Mouse (Mus musculus): ENCODE data around the gene Ccdc34. TPM values are rescaled to one million over a fixed set of nuclear protein-coding genes. Genes with fewer than 3 reads are reported as not detected.

Ccdc34 gene
- total RNA-seq, 4 experiments from 2014 or later: 13.4 to 16.5 (median 15.5) TPM

DNA sequence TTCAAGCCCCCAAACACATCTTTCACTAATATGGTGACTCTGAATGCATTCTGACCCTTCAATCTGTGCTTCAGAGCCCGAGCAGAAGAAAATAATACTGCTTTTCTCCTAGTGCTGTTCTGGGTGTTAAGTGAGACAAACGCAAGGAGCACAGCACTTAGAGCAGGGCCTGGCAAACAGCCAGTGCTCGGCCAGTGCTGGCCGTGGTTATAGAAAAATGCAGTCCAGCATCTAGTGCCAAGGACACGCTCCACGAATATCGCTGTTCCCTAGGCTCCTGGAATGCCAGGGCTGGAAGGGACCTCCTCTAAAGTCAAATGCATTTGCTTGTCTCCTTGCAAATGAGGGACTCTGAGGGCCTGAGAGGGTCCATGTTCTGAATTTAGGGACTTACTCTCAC lies 160.3 kb downstream of the Ccdc34 start:
- no peak for DNase-seq (ENCODE audit: low spot score in 2 of 2)

GRCm38 (mm10) chr2:110179669-110180315 lies 162.2 kb downstream of the Ccdc34 start:
- peak in 1 of 2 experiments; percentile 28 for DNase-seq (ENCODE audit: low spot score in 2 of 2)

DNA sequence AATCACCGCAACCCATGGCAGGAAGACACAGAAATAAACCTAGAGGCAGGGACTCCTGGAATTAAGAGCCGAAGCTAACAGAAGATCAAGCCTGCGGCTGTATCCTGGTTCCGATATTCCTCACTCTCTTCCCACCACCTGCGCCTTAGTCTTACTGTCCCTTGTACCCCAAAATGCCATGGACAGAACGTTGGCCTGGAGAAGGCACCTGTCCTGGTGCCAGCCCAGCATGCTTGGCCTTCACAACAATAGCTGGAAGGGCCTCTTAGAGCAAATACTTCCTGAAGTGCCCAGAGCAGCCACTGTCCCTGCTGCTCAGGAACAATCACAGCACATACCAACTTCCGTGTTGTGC lies 162.7 kb downstream of the Ccdc34 start:
- no peak for DNase-seq (ENCODE audit: low spot score in 2 of 2)

GRCm38 (mm10) chr2:110181666-110182065 lies 164.0 kb downstream of the Ccdc34 start:
- DNase-seq (ENCODE audit: low spot score in 2 of 2): no peak

DNA sequence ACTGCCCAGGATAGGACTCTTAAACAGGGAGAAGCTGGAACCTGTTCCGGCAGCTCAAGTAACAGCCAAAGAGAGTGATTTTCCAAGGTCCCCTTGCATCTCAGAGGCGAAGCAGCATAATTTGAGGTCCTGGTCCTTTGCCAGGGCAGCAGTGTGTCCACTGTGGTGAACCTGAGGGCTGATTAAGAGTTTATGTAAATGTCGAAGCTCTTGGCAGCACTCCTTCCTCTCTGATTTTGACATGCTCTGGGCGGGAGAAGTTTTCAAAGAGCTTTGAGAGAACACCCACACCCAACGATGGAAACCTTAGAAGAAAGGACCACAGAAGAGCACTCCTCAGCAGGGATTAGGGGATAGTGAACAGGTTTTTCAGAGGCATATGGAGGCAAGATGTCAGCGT lies 164.6 kb downstream of the Ccdc34 start:
- no peak for DNase-seq (ENCODE audit: low spot score in 2 of 2)

GRCm38 (mm10) chr2:110182795-110183486 lies 165.3 kb downstream of the Ccdc34 start:
- DNase-seq (ENCODE audit: low spot score in 2 of 2): no peak

GRCm38 (mm10) chr2:110184071-110184470 lies 166.5 kb downstream of the Ccdc34 start:
- DNase-seq (ENCODE audit: low spot score in 2 of 2): no peak

- DNase-seq (ENCODE audit: low spot score in 2 of 2): no peak
Observed at GRCm38 (mm10) chr2:110186427-110186980, 168.9 kb downstream of the Ccdc34 start.

- no peak for DNase-seq (ENCODE audit: low spot score in 2 of 2)
Observed at GRCm38 (mm10) chr2:110188696-110189397, 171.2 kb downstream of the Ccdc34 start.

DNA sequence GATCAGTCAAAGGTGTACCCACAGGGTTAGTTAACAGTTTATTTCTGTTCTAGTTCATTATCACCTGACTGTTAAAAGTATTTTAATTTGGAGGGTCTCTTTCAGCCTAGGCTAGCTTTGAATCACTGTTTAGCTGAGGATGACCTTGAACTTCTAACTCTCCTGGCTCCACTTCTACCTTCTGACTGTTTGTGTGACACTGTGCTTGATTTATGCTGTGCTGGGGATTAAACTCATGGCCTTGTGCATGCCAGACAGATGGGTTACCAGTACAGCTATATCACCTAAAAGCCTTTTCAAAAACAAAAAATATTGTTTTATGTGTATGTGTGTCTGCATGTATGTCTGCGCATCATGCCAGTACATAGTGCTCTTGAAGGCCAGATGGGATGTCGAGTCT lies 172.8 kb downstream of the Ccdc34 start:
- DNase-seq (ENCODE audit: low spot score in 2 of 2): no peak

DNA sequence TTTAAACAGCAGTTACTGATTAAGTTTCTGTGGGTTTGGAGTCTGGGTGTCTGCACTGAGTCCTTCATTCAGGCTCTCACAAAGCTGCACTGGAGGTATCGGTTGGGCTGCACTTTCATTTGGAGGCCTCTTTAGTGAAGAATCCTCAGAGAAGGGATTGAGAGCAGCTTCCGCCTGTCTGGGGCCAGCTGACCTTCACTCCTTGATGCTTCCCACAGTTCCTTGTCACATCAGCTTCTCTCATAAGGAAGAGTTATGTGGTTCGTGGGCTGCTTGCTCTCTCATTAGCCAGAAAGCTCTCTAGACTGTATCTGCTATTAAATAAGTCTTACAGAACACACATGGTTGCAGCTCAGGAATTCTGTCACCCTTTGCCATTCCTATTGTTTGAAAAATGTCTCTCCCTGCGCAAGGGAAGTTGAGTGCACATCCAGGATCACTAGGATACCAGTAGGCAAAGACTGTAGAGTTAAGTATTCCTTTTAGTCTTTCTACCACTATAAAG lies 173.6 kb downstream of the Ccdc34 start:
- no peak for DNase-seq (ENCODE audit: low spot score in 2 of 2)

DNA sequence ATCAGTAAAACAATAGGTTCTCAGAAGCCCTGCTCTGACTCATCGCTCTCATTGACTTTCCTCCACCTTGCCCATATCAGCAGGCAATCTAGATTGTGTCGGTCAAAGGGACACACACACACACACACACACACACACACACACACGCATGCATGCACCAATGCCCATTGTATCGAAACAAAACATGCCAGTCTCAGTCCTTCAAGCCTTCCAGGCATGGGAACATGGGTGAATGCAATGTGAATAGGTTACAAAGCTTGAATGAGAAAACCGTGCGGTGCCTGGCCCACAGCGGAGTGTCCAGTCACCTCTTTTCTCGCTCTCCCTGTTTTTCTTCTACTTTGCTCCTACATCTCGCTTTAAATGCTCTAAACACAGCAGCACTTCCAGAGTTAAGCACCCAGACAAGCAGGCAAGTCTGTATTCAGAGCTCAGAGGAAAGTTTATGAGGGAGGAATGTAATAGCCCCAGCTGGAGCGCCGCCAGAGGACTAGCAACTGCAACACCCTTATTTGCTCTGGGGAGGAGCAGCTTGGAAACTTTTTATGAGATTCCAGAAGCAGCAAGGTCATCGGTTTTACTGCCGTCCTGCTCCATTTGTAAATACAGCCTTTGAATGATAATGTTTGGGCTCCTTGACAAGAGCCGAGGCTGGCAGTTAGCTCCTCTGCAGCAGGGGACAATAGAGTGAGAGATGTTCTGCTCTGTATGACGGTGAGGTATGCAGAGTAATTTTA lies 174.5 kb downstream of the Ccdc34 start:
- DNase-seq (ENCODE audit: low spot score in 2 of 2): no peak

GRCm38 (mm10) chr2:110192702-110193312 lies 175.2 kb downstream of the Ccdc34 start:
- no peak for DNase-seq (ENCODE audit: low spot score in 2 of 2)

DNA sequence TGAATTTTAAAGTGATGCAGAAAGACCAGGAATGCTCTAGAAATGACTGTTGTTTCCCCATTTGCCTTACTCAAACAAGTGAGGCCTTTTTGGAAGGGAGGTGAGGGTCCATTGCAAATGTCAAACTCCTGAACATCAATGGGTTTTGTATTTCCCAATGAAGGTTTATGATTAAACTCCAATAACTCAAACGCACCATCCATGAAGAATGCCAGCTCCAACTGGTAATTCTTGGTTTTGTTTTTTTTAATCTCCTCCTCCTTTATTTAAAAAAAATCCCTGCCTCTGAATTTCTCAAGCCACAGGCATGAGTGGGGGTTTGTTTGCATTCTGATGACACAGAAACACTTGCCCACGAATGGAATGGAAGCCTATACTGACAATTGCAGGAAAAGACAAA lies 178.9 kb downstream of the Ccdc34 start:
- no peak for DNase-seq (ENCODE audit: low spot score in 2 of 2)

GRCm38 (mm10) chr2:110199648-110200047 lies 182.0 kb downstream of the Ccdc34 start:
- DNase-seq (ENCODE audit: low spot score in 2 of 2): no peak

DNA sequence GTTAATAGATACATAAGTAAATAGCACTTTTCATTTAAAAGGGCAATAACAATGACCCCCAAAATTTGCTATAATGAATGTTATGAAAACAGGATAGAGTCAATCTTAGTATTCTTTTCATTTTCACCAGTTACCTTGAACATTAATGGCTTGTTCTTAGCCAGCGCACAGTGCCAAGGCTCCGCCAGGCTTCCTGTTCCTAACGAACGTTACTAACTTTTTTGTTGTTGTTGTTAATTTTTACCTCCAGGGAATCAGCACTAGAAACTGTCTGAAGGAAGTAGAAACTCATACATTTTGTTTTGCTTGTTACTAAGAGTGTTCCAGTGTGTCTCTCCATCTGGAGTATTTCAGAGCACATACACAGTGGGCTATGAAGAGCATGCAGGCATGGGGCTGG lies 184.2 kb downstream of the Ccdc34 start:
- DNase-seq (ENCODE audit: low spot score in 2 of 2): no peak

DNA sequence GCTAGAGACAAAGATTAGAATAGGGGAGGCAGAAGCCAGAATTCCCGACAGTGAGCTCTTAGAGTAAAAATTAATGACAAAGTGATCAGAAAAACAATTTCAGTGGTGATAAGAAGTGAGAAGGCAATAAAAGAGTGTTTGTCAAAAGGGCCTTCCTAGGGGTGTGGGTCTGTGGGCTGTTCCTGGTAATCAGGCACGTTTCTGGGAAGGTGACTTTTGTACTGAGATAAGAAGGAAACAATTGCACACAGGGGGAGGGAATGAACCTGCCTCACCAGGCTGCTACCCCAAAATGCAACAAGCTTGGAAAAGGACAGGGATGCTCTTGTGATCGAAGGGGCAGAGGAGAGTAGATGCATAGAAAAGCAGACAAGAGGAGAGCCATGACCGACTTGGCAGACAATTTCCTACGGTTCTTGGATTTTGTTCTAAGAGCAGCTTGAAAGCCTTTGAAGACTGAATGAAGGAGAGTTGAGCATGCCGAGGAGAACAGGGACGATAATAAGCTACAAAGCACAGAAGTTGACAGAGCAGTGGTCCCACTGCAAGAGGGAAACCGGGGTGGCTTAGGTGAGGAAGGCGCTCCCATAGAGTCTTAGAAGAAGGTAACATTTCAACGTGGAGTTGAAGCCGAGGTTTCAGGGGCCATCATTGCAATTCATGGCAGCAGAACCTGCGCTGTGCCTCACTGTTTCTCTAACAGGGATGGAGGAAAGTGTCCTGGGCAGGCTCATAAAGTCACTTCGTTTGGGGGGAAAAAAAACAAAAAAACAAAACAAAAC lies 185.3 kb downstream of the Ccdc34 start:
- DNase-seq (ENCODE audit: low spot score in 2 of 2): no peak

GRCm38 (mm10) chr2:110204169-110204568 lies 186.6 kb downstream of the Ccdc34 start:
- no peak for DNase-seq (ENCODE audit: low spot score in 2 of 2)

GRCm38 (mm10) chr2:110204705-110205318 lies 187.2 kb downstream of the Ccdc34 start:
- peak; percentile 56 to 81 for DNase-seq (ENCODE audit: low spot score in 2 of 2)

Data from layer of hippocampus, adult 8-10 months (tissue).